In the genomic region with DNA sequence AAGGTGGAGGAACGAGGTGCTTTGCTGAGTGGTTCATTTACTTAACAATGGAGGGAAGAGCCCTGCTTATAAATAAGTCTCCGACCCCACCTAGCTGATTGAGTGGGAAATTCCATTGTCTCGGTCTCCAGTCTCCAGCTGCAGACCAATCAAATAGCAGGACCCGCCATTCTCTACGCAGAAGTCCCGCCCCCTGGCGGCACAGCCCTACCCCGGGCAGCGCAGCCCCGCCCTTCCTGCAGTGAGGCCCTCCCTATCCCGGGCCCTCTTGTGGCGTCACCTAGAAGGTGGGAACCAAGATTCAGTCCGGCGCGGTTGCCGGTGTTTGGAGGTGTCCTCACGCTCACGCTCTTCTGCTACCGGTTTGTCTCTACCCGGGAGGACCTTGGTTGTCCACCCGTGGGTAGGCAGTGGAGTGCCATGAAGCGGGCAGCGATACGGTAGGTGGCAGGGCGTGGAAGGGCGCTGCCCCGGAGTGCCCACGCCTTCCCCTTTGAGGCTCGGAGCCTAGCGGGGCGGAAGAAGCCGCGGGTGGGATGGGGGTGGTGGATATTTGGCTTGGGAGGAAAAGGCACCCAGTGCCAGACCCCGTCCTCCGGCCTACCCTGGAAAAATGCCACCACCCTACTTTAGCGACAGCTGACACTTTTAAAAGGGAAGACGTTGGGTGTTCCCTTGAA, we compare ENCODE assay signal across 8 mouse cellular contexts. TPM values are rescaled to one million over a fixed set of nuclear protein-coding genes. Genes with fewer than 3 reads are reported as not detected.
DNase-seq lines count a peak whose midpoint lies in the region; ATAC-seq lines count a peak whose summit lies in the region.

TSS of gene Acot9 (plus strand) at position 209 of the 680 bp plus-strand sequence.

- no peaks in the 10 kb centered on the region for H3K27me3 ChIP-seq in forebrain, embryonic 14.5 days (replicated peaks; ENCODE audit: control insufficient read depth, insufficient read depth, low read length)
- no peaks in the 10 kb centered on the region for H3K27me3 ChIP-seq in neural tube, embryonic 15.5 days (replicated peaks)

- intact Hi-C loops in heart, postnatal 14 days (cut with DNase I), result loop anchor here (1.0 kb wide), 1 partner anchor 46 kb away; the partner anchor contains the start of gene Sat1

- 29% methylated on average over 37 of the region's 37 CpGs for WGBS in forebrain, embryonic 14.5 days
- 24% methylated on average over 37 of the region's 37 CpGs for WGBS in neural tube, embryonic 15.5 days

- peak; percentile 100 for ATAC-seq in forebrain, embryonic 14.5 days
- ATAC-seq in neural tube, embryonic 15.5 days (ENCODE audit: low FRiP score), result peak; percentile 99

- no peaks in the 10 kb centered on the region for H3K36me3 ChIP-seq in forebrain, embryonic 14.5 days (ENCODE audit: control insufficient read depth, insufficient read depth, low read length)
- no peaks in the 10 kb centered on the region for H3K36me3 ChIP-seq in neural tube, embryonic 15.5 days

- no peak within 1 kb of the TSS for H3K27ac ChIP-seq in forebrain, embryonic 14.5 days (ENCODE audit: low read depth, low read length)
- peak within 1 kb of the TSS; percentile 74 for H3K27ac ChIP-seq in neural tube, embryonic 15.5 days (replicated peaks)

- H3K4me2 ChIP-seq in forebrain, embryonic 14.5 days (ENCODE audit: low read length), result peak within 1 kb of the TSS; percentile 49
- H3K4me2 ChIP-seq in neural tube, embryonic 15.5 days, result peak within 1 kb of the TSS; percentile 54

- H3K9ac ChIP-seq in forebrain, embryonic 14.5 days (ENCODE audit: low read length), result peak within 1 kb of the TSS; percentile 61
- peak within 1 kb of the TSS; percentile 62 for H3K9ac ChIP-seq in neural tube, embryonic 15.5 days (replicated peaks)

- peak within 1 kb of the TSS; percentile 41 for H3K4me3 ChIP-seq in forebrain, embryonic 14.5 days (ENCODE audit: low read depth, low read length)
- peak within 1 kb of the TSS; percentile 55 for H3K4me3 ChIP-seq in neural tube, embryonic 15.5 days (replicated peaks)

- no peaks in the 10 kb centered on the region for H3K4me1 ChIP-seq in forebrain, embryonic 14.5 days (ENCODE audit: control insufficient read depth, insufficient read depth, low read length)
- H3K4me1 ChIP-seq in neural tube, embryonic 15.5 days, result no peaks in the 10 kb centered on the region

- H3K9me3 ChIP-seq in forebrain, embryonic 14.5 days (replicated peaks; ENCODE audit: control insufficient read depth, low read length), result no peaks in the 10 kb centered on the region
- H3K9me3 ChIP-seq in neural tube, embryonic 15.5 days (replicated peaks), result no peaks in the 10 kb centered on the region

- DNase-seq in ES-CJ7 (ENCODE audit: low read depth, low spot score), result peak; percentile 95
- DNase-seq in cerebellum, adult 11 months, result peak; percentile 82
- peak; percentile 84 for DNase-seq in forebrain, embryonic 14.5 days (ENCODE audit: low spot score)
- peak; percentile 88 to 89 for DNase-seq in heart, postnatal 14 days
- peak; percentile 90 for DNase-seq in layer of hippocampus, adult 11-12 months (ENCODE audit: low spot score)
- DNase-seq in lung, adult 18-20 months, result peak; percentile 92
- peak; percentile 89 for DNase-seq in testis, postnatal 14 days (ENCODE audit: low spot score)

RNA-seq across cellular contexts. Expression of gene Acot9, which starts in this region (rescaled TPM):
- 36.4 and 42.7 TPM in 2 replicates for polyA plus RNA-seq in forebrain, embryonic 14.5 days (2014; fragmentation: Nextera tagmentation; extraction: Ambion mirVana)
- total RNA-seq in heart, postnatal 14 days (2021), result 10 to 100 TPM; 28.8 to 30.1 TPM
- polyA plus RNA-seq in neural tube, embryonic 15.5 days (2015; fragmentation: Nextera tagmentation; extraction: Ambion mirVana), result 42.7 and 46.8 TPM in 2 replicates
